Mouse (Mus musculus) left cerebral cortex, adult 11 months (tissue): ENCODE data around the gene Trim33.

ENCODE experiments used
- DNase-seq: peaks from one replicate; pipeline ENCODE4 v3.0.0; 2022; ENCODE audit warnings: low spot score

Gene Trim33

GRCm38 (mm10) chr3:103400807-103401206, 121.7 kb downstream of the Trim33 start:
- no peak for DNase-seq

GRCm38 (mm10) chr3:103401342-103402098, 122.4 kb downstream of the Trim33 start:
- peak; percentile 75 for DNase-seq

GRCm38 (mm10) chr3:103402212-103402611, 123.1 kb downstream of the Trim33 start:
- no peak for DNase-seq

GRCm38 (mm10) chr3:103405135-103405534, 126.0 kb downstream of the Trim33 start:
- DNase-seq: no peak

- DNase-seq: no peak
These were observed 127.0 kb downstream of the Trim33 start for GRCm38 (mm10) chr3:103405871-103406765.
